In genomic region chr13:37451471-37451870, GRCm38 (mm10) we compare ENCODE assay signal across 8 mouse cellular contexts.
DNase-seq lines count a peak whose midpoint lies in the region; ATAC-seq and TF ChIP-seq lines count a peak whose summit lies in the region.

No protein-coding gene starts in this region.

- peak overlapping the region; percentile 35; the same call in 1 of the 2 replicates for H3K9ac ChIP-seq in intestine, postnatal 0 days (ENCODE audit: low read depth, low read length)

- ATAC-seq in common myeloid progenitor, adult 5-6 weeks (replicated peaks; ENCODE audit: low read depth, poor library complexity, severe bottlenecking), result peak; percentile 74
- ATAC-seq in intestine, postnatal 0 days, result no peak

- WGBS in intestine, postnatal 0 days, result 52% methylated on average over 3 of the region's 3 CpGs
- WGBS in small intestine, adult 2 months, result 60% methylated on average over 3 of the region's 3 CpGs

- intact Hi-C loops in left cerebral cortex, adult 2 months (cut with DNase I), result loop anchor here (5.0 to 10.0 kb wide), 3 partner anchors 496 to 753 kb away; partner anchors contain the start of gene Snrnp48
- intact Hi-C loops in left cerebral cortex, postnatal 4 days (cut with DNase I), result loop anchor here (10.0 kb wide), 1 partner anchor 513 kb away; no protein-coding TSS in a partner anchor

- H3K36me3 ChIP-seq in intestine, postnatal 0 days (ENCODE audit: control insufficient read depth, insufficient read depth), result no peaks in the 10 kb centered on the region
- no peaks in the 10 kb centered on the region for H3K36me3 ChIP-seq in small intestine, adult 2 months (ENCODE audit: control insufficient read depth, insufficient read depth, low read length)

- no peaks in the 10 kb centered on the region for H3K27me3 ChIP-seq in intestine, postnatal 0 days (replicated peaks; ENCODE audit: control insufficient read depth, insufficient read depth, low read length)
- H3K27me3 ChIP-seq in small intestine, adult 2 months (ENCODE audit: control insufficient read depth, insufficient read depth, low read length), result no peaks in the 10 kb centered on the region

- H3K4me2 ChIP-seq in intestine, postnatal 0 days (replicated peaks; ENCODE audit: low read depth), result peak overlapping the region; percentile 67; the same call in 1 of the 2 replicates

- no peak for DNase-seq in left cerebral cortex, adult 2 months (ENCODE audit: extremely low spot score in 1 of 2, low spot score in 2 of 2)
- DNase-seq in left cerebral cortex, postnatal 4 days, result no peak
- no peak for DNase-seq in thymus, postnatal 0 days (ENCODE audit: low spot score)
- no peak for DNase-seq in cerebellum, postnatal 14 days
- no peak for DNase-seq in embryo, embryonic 9.5 days (ENCODE audit: extremely low spot score)

- peak overlapping the region; percentile 90 for H3K27ac ChIP-seq in left cerebral cortex, adult 2 months
- peak overlapping the region; percentile 81; the same call in 1 of the 2 replicates for H3K27ac ChIP-seq in intestine, postnatal 0 days (ENCODE audit: low read depth, low read length)
- peak overlapping the region; percentile 62 for H3K27ac ChIP-seq in small intestine, adult 2 months (ENCODE audit: insufficient read depth, low read depth, low read length)

- H3K9me3 ChIP-seq in intestine, postnatal 0 days (ENCODE audit: control insufficient read depth), result no peaks in the 10 kb centered on the region

- TF ChIP-seq POLR2A in small intestine, adult 2 months (IDR thresholded peaks at IDR 0.05; ENCODE audit: low read depth, low read length), result no peak

- H3K4me3 ChIP-seq in left cerebral cortex, adult 2 months, result no peak overlapping the region
- H3K4me3 ChIP-seq in intestine, postnatal 0 days (ENCODE audit: low read depth, low read length), result no peak overlapping the region
- H3K4me3 ChIP-seq in small intestine, adult 2 months (ENCODE audit: low read depth, low read length), result no peak overlapping the region

- TF ChIP-seq CTCF in left cerebral cortex, adult 2 months (IDR thresholded peaks at IDR 0.05), result no peak
- no peak for TF ChIP-seq CTCF in intestine, postnatal 0 days (IDR thresholded peaks at IDR 0.05; ENCODE audit: low read depth)
- TF ChIP-seq CTCF in small intestine, adult 2 months (IDR thresholded peaks at IDR 0.05; ENCODE audit: extremely low read depth, insufficient read length, insufficient replicate concordance, low read depth, low read length), result no peak

- 0 out of 2 replicates have a peak, but pooled peaks cover 5% of the 10 kb centered on the region for H3K4me1 ChIP-seq in intestine, postnatal 0 days (replicated peaks; ENCODE audit: control insufficient read depth, insufficient read depth, low read length)
- H3K4me1 ChIP-seq in small intestine, adult 2 months (ENCODE audit: control insufficient read depth, insufficient read depth, insufficient read length, low read length), result peaks cover 15% of the 10 kb centered on the region; the same call in 1 of the 2 replicates
